Comparison of ENCODE assay signal across 1 mouse cellular context in the genomic region with DNA sequence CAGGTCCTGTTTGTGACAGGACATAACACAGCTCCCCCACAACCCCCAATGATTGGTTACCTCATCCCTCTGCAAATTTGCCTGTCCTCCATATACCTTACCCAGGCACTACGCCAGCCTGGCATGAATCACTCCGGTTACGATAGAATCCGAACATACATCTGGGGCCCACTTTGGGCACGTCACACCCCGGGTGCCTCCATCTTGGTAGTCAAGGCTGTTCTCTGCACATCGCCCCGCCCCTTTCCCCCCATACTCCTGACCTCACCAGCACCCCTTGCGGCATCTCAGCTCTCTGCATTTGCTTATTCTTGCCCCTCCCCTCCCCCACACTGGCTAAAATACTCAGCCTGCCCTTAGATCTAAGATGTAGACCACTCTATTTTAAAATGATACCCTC.
TF ChIP-seq lines count a peak whose summit lies in the region.

No protein-coding gene starts in this region.

TF ChIP-seq in ES-E14, 5 proteins besides CTCF, POLR2A, EP300 and RAD21 (continued from another document):
- TF ChIP-seq ZC3H11A (IDR thresholded peaks at IDR 0.05; ENCODE audit: borderline replicate concordance, low read depth, low read length) (no peak), ZNF384 (IDR thresholded peaks at IDR 0.05; ENCODE audit: low read depth, low read length) (no peak), HCFC1 (IDR thresholded peaks at IDR 0.05; ENCODE audit: borderline replicate concordance, insufficient read depth, low read length) (0 out of 2 replicates have a peak, but pooled peaks have one; percentile 30), MAFK (IDR thresholded peaks at IDR 0.05; ENCODE audit: insufficient read depth, low read depth, low read length) (no peak)
